Comparison of ENCODE assay signal across 23 mouse cellular contexts in genomic region chr7:98795637-98796036, GRCm38 (mm10). TPM values are rescaled to one million over a fixed set of nuclear protein-coding genes. Genes with fewer than 3 reads are reported as not detected.
A peak's percentile ranks its signal among the peaks of the same experiment; 100 is the strongest.
DNase-seq lines count a peak whose midpoint lies in the region; ATAC-seq lines count a peak whose summit lies in the region.
"Had no signal": no experiment of that assay in that cellular context is flagged by ENCODE, and none has a peak within 500 bp of the region (broad histone marks: within the 10 kb centered on the region; RNA-seq: fewer than 3 reads in every experiment).

No protein-coding gene starts in this region.

- H3K9me3 ChIP-seq in embryonic facial prominence, embryonic 13.5 days: no peaks in the 10 kb centered on the region
- no peaks in the 10 kb centered on the region for H3K9me3 ChIP-seq in embryonic facial prominence, embryonic 10.5 days
- no peaks in the 10 kb centered on the region for H3K9me3 ChIP-seq in heart, embryonic 11.5 days (replicated peaks; ENCODE audit: control insufficient read depth, low read length)
- H3K9me3 ChIP-seq: embryonic facial prominence, embryonic 12.5 days; forebrain, embryonic 13.5 days; G1E; heart, embryonic 15.5 days; hindbrain, embryonic 13.5 days had no signal

- 73% methylated on average over 5 of the region's 5 CpGs for WGBS in embryonic facial prominence, embryonic 13.5 days
- WGBS in embryonic facial prominence, embryonic 10.5 days: 88% methylated on average over 5 of the region's 5 CpGs
- WGBS in heart, embryonic 11.5 days (ENCODE audit: insufficient replicate concordance): 85% methylated on average over 5 of the region's 5 CpGs

- intact Hi-C loops in heart, postnatal 36 days (cut with DNase I): no loop called here

- no peak for DNase-seq in embryonic facial prominence, embryonic 10.5 days (ENCODE audit: low spot score)
- peak; percentile 97 for DNase-seq in heart, adult 11 months
- peak; percentile 37 for DNase-seq in heart, postnatal 4 days
- DNase-seq in heart, postnatal 36 days: no peak
- peak; percentile 63 for DNase-seq in skeletal muscle tissue, adult 2 months (ENCODE audit: low read depth, low spot score)
- DNase-seq: adrenal gland, postnatal 10 days; B cell, adult 2 months; cerebellum, adult 11 months; cerebellum, adult 8-10 months; embryo, embryonic 11 days; forebrain, postnatal 0 days; kidney, adult 2 months had no signal

- H3K4me1 ChIP-seq in embryonic facial prominence, embryonic 13.5 days: peaks cover 39% of the 10 kb centered on the region
- H3K4me1 ChIP-seq in embryonic facial prominence, embryonic 10.5 days: peaks cover 35% of the 10 kb centered on the region
- H3K4me1 ChIP-seq in heart, embryonic 11.5 days (ENCODE audit: control insufficient read depth, insufficient read depth, low read length): peaks cover 7% of the 10 kb centered on the region

- H3K36me3 ChIP-seq in embryonic facial prominence, embryonic 13.5 days: no peaks in the 10 kb centered on the region
- H3K36me3 ChIP-seq in embryonic facial prominence, embryonic 10.5 days (replicated peaks): no peaks in the 10 kb centered on the region
- no peaks in the 10 kb centered on the region for H3K36me3 ChIP-seq in heart, embryonic 11.5 days (ENCODE audit: control insufficient read depth, insufficient read depth, low read length)
- H3K36me3 ChIP-seq: embryonic facial prominence, embryonic 12.5 days; G1E; heart, embryonic 15.5 days; hindbrain, embryonic 13.5 days had no signal

- no peaks in the 10 kb centered on the region for H3K27me3 ChIP-seq in embryonic facial prominence, embryonic 13.5 days
- H3K27me3 ChIP-seq in embryonic facial prominence, embryonic 10.5 days (replicated peaks; ENCODE audit: low read depth, poor library complexity, severe bottlenecking): peaks cover 4% of the 10 kb centered on the region; the same call in 1 of the 2 replicates
- no peaks in the 10 kb centered on the region for H3K27me3 ChIP-seq in heart, embryonic 11.5 days (ENCODE audit: control insufficient read depth, insufficient read depth, low read length)
- H3K27me3 ChIP-seq: embryonic facial prominence, embryonic 12.5 days; forebrain, embryonic 13.5 days; heart, embryonic 15.5 days had no signal

- no peak overlapping the region for H3K9ac ChIP-seq in embryonic facial prominence, embryonic 13.5 days
- no peak overlapping the region for H3K9ac ChIP-seq in heart, embryonic 11.5 days (ENCODE audit: low read depth, low read length)
- H3K9ac ChIP-seq: embryonic facial prominence, embryonic 12.5 days; forebrain, embryonic 13.5 days; forebrain, postnatal 0 days; heart, embryonic 15.5 days; hindbrain, embryonic 13.5 days had no signal

- no peak overlapping the region for H3K4me3 ChIP-seq in embryonic facial prominence, embryonic 13.5 days
- H3K4me3 ChIP-seq in embryonic facial prominence, embryonic 10.5 days: no peak overlapping the region
- no peak overlapping the region for H3K4me3 ChIP-seq in heart, embryonic 11.5 days (ENCODE audit: low read depth, low read length)
- H3K4me3 ChIP-seq: embryonic facial prominence, embryonic 12.5 days; forebrain, embryonic 13.5 days; heart, embryonic 15.5 days; hindbrain, embryonic 13.5 days had no signal

- 0 out of 2 replicates have a peak overlapping the region, but pooled peaks have one; percentile 52 for H3K27ac ChIP-seq in embryonic facial prominence, embryonic 13.5 days
- H3K27ac ChIP-seq in embryonic facial prominence, embryonic 10.5 days (replicated peaks): no peak overlapping the region
- H3K27ac ChIP-seq in heart, embryonic 11.5 days (ENCODE audit: low read depth, low read length): no peak overlapping the region
- H3K27ac ChIP-seq: forebrain, embryonic 13.5 days; heart, embryonic 15.5 days; hindbrain, embryonic 13.5 days; hindbrain, postnatal 0 days had no signal

- no peak overlapping the region for H3K4me2 ChIP-seq in embryonic facial prominence, embryonic 13.5 days
- H3K4me2 ChIP-seq in heart, embryonic 11.5 days: no peak overlapping the region
- H3K4me2 ChIP-seq: embryonic facial prominence, embryonic 12.5 days; forebrain, embryonic 13.5 days; heart, embryonic 15.5 days; hindbrain, embryonic 13.5 days had no signal

- no peak for ATAC-seq in embryonic facial prominence, embryonic 13.5 days (ENCODE audit: insufficient number of reproducible peaks, insufficient read depth, low FRiP score, low TSS enrichment, low read depth)
- ATAC-seq in heart, embryonic 11.5 days (replicated peaks; ENCODE audit: insufficient number of reproducible peaks, low FRiP score, low TSS enrichment): no peak
- ATAC-seq: CD4-positive, CD25-positive, alpha-beta regulatory T cell, adult 4 months; forebrain, embryonic 13.5 days; forebrain, postnatal 0 days; hindbrain, postnatal 0 days had no signal

RNA-seq across cellular contexts. Expression of gene Wnt11, which starts 39.3 kb away (rescaled TPM):
- 10.8 and 12.4 TPM in 2 replicates for polyA plus RNA-seq in embryonic facial prominence, embryonic 13.5 days (2015; fragmentation: Nextera tagmentation; extraction: Ambion mirVana)
- polyA plus RNA-seq in embryonic facial prominence, embryonic 10.5 days (2016; fragmentation: Nextera tagmentation; extraction: Ambion mirVana): 2.0 TPM in 2 replicates
- polyA plus RNA-seq in heart, embryonic 11.5 days (2014; fragmentation: Nextera tagmentation; extraction: Ambion mirVana): 24.5 and 24.7 TPM in 2 replicates
- total RNA-seq in heart, postnatal 4 days (2021): 1 to 10 TPM; 4.4 to 5.7 TPM
- 1 to 10 TPM; 5.1 to 9.2 TPM for total RNA-seq in heart, postnatal 36 days (2021)
- total RNA-seq: common myeloid progenitor, adult 5-6 weeks; G1E; hematopoietic stem cell, adult 5-6 weeks had no signal
- polyA plus RNA-seq: CD4-positive, CD25-positive, alpha-beta regulatory T cell, adult 4 months; G1E had no signal

Comparison
In these comparisons a context has a peak if more than half of its experiments do, and no peak if none do; other contexts are left out.
1. DNase-seq: peak in heart, adult 11 months (single experiment), heart, postnatal 4 days (single experiment) and skeletal muscle tissue, adult 2 months (single experiment); none in embryonic facial prominence, embryonic 10.5 days (single experiment) and heart, postnatal 36 days (0 of 2).